1 mouse cellular context compared by ENCODE assay signal in the genomic region with DNA sequence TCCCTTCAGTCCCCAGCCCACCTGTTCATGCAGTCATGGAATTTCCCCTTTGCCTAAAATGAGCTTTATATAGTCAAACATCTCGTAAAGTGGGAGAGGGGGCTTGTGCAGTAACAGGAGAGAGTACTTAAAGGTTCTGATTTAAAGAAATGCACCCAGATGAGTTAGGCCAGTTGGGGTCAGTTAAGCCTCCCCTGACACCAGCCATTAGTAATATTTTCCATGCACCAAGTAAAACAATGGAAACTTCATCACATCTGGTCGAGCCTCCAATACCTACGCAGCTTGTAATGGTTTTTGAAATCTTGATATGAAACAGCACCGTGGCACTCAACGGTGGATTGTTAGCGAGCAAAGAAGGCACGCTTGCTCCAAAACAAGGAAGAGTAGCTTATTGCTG.
TF ChIP-seq lines count a peak whose summit lies in the region.

No protein-coding gene starts in this region.

TF ChIP-seq in CH12.LX, 34 proteins besides CTCF, POLR2A, EP300 and RAD21 (continued from another document):
- TF ChIP-seq JUN (IDR thresholded peaks at IDR 0.05; ENCODE audit: insufficient read depth, low read depth, low read length) (peak; percentile 64; the same call in 1 of the 2 replicates), JUND (conservative IDR thresholded peaks at IDR 0.05; ENCODE audit: low read depth, low read length) (peak; percentile 44; the same call in 1 of the 2 replicates), ETS1 (conservative IDR thresholded peaks at IDR 0.05; ENCODE audit: low read depth, low read length) (peak; percentile 40; the same call in 1 of the 2 replicates)
TF ChIP-seq in CH12.LX: peak in this region for 3.
